Mouse (Mus musculus) monocyte, adult 2 months (primary cell): Measurements from ENCODE around the gene Dnajc19.

ENCODE experiments used
- DNase-seq, 2 experiments: peaks; one replicate each; pipeline ENCODE4 v3.0.0; 2022; ENCODE audit warnings: low spot score in 2 of 2, low read depth in 1 of 2

Gene Dnajc19

GRCm38 (mm10) chr3:34030601-34031000, 50.5 kb downstream of the Dnajc19 start:
- no peak for DNase-seq

DNA sequence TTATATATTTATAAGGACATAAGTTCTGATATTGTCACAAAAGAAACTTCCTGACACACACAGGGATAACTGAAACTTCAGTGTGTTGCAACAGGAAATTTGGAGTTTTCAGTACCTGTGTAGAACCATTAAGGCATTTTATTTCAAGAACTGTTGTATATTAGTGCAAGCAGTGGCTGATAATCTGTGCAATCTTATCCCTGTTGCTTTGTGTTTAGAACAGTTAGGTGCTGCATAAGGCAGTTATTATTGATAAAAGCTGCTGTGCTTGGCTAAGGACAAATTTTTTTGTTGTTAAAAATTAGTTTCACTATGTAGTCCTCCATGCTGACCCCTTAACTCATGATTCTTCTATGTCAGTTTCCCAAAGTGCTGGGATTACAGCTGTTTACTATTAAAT, 52.2 kb downstream of the Dnajc19 start:
- no peak for DNase-seq

DNA sequence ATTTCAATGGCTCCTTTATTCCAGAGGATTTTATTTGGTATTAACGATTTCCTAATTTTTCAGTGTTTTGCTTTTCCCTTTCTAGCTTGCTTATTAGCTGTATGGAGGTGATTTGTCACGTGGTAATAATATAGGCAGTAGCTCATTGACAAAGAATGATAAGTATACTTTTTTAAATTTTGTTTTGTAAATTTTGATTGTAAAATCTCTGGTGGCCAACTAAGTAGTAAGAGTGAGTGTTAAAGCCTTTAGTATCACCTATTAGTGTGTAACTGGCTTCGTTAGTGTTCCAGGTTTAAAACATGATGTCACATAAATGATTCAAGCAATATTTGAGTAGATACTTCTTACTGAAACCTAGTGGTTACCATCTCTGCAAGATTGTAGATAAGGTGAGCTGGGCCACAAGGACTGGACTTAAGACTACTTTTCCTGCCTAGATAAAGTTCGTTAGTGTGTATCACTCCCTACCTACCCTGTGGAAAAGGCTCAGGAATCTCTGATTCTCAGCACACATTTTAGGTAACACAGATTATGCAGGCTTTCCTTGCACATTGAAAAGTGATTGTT, 59.8 kb downstream of the Dnajc19 start:
- no peak for DNase-seq

DNA sequence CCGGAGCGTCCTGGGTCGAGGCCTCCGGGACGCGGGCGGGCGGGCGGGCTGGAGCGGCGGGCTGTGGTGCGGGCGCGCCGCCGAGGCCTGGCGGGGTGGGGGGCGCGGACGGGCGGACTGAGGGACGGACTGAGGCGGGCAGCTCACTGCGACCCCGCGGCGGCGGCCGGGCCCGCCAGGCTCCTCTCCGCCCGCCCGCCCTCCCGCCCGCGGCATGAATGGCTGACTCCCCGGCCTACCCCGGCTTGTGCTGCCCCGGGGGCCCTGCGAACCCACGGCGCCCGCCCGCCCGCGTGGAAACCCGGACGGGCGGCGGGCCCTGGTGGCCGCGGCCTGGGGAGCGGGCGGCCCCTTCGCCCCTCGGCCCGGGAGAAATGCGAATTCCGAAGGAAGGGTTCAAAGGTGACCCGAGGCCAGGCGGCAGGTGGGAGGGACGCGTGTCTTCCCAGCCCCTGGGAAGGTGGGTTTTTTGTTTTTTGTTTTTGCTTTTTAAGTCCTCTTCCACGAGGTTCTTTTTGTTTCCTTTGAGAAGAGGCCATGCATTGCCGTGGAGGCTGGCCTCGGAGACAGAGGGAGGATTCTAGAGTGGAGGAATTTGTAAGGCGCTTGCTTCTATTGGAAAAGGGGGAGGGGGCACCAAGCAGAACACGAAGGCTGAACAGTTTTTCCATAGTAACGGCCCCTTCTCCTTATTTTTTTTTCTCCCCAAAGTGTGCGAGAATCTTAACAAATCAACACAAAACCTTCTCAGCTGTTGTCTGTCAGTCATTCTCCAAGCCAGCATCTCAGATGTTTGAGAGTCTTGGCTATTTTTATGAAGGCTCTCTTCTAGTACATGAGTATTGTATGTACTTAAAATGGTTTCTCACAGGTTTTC, 60.5 kb downstream of the Dnajc19 start:
- no peak for DNase-seq

DNA sequence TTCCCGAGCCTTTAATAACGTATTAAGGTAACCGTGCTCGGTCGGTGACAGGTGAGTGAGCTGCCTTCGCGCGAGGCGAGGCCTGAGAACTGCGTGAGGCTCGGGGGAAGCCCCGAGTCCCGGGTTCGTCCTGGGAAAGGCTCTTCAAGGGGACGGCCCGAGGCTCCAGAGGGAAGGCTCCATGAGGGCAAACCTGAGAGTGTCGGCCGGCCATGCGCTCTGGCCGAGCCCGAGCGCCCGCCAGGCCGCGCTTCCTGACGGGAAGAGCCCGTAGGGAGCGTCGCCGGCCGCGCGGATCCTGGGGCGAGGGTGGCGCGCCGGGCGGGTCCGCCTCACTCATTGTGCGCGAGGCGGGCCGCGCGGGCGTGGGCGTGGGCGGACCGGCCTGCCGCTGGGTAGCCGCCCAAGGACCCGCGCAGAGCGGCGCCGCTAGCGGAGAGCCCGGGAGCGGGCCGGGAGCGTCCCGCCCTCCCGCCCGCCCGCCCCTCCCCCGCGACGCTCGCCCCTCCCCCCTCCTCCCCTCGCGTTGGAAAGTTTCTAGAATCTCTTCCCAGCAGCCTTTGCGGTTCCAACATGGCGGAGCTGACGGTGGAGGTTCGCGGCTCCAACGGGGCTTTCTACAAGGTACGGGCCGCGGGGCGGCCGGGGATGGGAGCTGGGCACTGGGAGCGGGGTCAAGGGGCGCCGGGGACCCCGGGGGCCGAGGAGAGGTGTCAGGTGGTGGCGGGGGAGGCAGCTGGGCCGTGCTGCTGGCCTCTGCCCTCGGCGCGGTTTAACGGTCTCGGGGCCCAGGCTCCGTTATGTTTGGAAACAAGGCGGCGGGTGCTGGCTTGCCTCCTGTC, 61.4 kb downstream of the Dnajc19 start, which contains the start of gene Fxr1:
Gene Fxr1, plus strand, starts transcription at position 404 of the 842 bp plus-strand sequence.
- DNase-seq, result peak; percentile 20 to 58

- no peak for DNase-seq
Measured at GRCm38 (mm10) chr3:34008191-34008590, 72.9 kb downstream of the Dnajc19 start.

GRCm38 (mm10) chr3:34007611-34008010, 73.5 kb downstream of the Dnajc19 start:
- DNase-seq, result no peak

DNA sequence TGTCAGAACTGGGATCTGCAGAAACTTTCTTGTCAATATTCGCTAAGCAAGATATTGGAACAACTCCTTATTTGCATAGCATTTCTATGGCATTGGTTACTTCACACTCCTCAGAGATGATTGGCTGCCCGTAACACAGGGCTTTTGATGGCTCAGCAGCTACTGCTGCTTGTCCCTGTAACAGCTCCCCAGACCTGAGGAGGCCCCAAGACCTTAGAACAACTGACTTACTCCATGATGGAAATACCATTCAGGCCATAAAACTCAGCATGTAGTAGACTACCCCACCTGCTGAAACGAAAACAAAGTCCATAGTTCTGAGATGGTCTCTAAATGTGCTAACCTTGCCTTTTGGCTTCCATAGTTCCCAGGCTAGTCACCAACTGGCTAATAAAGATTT, 74.3 kb downstream of the Dnajc19 start:
- DNase-seq, result no peak

- no peak for DNase-seq
Measured at GRCm38 (mm10) chr3:34006301-34006700, 74.8 kb downstream of the Dnajc19 start.
